Mouse (Mus musculus) cerebellum, adult 9-11 months (tissue): ENCODE results near the gene Prol1.
"Not testable (repeated sequence)": the region's sequence is repeated elsewhere in the genome, so short reads cannot be mapped to it uniquely, and the experiment has no call there.

ENCODE experiments used
- DNase-seq: peaks from one replicate; pipeline ENCODE4 v3.0.0; 2022

Prol1 gene

DNA sequence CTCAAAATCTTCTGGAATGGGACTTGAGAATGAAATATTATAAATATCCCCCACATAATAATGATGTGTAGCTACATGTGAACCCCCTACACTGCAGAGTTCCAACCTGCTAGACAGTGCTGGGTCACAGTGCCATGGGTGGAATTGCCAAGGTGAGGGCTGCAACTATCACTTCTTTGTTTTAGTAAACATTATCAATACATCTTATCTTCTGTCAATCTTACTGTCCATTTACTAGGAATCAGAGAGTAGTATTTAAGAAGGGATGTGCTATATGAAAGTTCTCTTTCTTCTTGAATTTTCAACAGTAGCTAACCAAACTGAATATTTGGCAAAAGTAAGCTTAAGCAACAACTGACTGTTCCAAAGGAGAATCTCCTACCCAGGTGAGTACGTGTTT lies at the start of gene Prol1:
Gene Prol1 (plus strand): TSS at position 301 of the 400 bp plus-strand sequence.
- DNase-seq: no peak

DNA sequence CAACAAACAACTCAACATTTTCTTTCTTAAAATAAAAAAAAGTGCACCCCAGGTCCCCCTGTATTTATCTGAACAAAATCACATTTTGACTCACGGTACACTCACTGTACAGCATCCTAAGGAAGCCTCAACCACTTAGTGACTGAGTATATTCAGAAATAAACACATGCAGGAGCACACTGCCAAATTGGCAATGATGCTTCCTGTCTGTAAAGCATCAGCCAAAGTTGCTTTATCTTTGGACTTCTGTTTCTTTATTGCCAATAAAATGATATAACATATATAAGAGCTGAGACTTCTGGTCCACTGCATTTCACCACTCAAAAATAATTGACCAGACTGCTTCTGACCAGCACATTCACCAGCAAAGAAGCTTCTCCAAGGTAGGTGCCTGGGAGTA lies 48.5 kb upstream of the Prol1 start, which contains the start of gene Gm7714:
Gene Gm7714 (plus strand): TSS at position 301 of the 400 bp plus-strand sequence.
- DNase-seq: no peak

DNA sequence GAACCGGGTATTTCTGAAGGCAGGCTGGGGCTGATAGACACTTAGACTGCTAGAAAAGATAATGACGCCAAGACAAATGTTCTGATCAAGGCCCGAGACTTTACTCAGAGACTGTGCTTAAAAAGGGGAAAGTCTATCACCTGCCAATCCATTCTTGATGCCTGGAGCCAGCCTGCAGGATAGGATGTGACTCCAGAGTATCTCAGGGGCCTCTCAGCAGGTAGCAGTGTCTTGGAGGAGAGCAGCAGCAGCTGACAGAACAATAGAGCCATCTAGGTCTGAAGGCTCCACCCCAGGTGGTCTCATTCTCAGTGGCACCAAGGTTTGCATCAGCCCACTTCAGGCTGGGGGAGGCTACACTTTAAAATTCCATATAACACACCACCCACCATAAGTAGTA lies 5.8 kb upstream of the Prol1 start:
- DNase-seq: not testable (repeated sequence)

DNA sequence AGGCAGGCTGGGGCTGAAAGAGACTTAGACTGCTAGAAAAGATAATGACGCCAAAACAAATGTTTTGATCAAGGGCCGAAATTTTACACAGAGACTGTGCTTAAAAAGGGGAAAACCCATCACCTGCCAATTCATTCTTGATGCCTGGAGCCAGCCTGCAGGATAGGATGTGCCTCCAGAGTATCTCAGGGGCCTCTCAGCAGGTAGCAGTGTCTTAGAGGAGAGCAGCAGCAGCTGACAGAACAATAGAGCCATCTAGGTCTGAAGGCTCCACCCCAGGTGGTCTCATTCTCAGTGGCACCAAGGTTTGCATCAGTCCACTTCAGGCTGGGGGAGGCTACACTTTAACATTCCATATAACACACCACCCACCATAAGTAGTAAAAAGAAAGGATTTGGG lies 31.4 kb downstream of the Prol1 start:
- DNase-seq: not testable (repeated sequence)

DNA sequence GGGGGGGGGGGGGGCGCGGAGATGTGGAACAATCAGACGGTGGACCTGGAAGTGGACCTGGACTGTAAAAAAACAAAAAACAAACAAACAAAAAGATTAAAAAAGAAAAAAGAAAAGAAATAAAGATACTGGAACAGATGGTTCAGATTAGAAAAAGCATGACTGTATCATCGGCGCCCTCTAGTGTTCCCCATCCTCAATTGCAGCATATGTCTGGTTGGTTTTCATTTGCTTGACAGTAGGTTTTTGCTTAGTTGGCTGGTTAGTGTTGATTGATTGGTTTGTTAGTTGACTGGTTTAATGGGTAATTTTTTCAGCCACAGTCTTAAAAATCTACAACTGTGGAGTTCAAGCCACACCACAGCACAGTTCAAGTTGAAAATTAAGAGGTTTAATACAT lies 47.7 kb downstream of the Prol1 start:
- DNase-seq: no peak

DNA sequence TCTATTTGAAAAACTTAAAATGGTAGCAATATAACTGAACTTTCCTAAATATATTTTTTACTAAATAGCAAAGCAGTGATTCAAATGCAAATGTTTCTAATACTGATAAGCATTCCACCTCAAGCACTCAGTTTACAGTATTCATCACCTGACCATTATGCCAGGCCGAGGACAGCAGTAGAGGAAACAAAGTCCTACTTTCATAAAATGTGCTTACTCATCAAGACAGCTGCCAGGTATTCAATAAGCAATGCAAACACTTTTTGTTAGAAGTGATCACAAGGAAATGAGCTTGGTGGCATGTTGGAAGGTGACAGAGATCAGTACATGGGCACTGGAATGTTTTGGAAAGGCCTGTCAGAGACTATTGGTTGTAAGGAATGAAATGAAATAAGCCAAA lies 49.8 kb downstream of the Prol1 start:
- DNase-seq: no peak

DNA sequence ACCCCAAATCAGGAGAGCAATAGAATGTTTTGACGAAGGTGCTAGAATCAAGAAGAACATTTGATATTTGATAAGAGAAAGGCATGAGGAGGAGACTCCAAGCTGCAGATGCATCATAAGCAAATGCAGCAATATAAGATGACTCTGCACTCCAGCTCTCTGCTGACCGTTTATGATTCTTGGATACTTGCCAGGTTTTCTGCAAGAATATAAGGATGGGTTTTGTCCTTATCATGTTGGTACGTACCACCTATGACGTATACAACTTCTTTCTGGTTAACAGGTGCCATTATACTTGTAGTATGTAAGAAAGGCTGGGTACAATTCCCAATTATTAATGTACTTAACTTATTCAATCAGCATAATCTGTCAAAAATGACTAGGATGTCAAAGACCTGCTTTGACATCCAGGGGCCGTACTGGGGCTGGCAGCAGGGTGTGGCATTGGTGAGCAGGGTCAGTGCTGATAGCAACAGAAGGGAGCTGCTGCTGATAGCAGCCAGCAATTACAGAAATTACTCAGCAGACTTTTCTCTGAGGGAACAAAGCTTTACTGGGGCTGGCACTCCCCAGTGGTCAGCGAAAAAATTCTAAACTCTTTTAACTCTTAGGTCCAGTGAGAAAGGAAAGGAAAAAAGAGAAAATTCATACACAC lies 53.6 kb downstream of the Prol1 start:
- DNase-seq: no peak

DNA sequence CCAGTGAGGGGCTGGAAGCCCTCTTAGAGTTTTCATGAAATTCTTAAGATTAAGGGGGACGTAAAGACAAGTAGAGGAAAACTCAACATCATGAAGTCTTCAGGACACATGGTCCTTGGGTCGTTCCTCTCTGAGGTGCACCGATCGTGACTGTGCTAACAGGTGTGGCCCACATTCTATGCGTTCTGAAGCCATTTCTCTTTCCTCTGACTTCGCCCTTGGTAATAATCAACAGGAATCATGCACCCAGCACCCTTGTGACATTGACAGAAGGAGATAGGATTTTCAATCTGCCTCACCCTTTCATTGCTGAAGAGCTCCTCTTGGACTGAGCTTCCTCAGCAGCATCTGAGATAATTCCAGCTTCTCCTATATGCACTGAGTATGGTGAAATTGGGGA lies 55.5 kb downstream of the Prol1 start:
- no peak for DNase-seq

DNA sequence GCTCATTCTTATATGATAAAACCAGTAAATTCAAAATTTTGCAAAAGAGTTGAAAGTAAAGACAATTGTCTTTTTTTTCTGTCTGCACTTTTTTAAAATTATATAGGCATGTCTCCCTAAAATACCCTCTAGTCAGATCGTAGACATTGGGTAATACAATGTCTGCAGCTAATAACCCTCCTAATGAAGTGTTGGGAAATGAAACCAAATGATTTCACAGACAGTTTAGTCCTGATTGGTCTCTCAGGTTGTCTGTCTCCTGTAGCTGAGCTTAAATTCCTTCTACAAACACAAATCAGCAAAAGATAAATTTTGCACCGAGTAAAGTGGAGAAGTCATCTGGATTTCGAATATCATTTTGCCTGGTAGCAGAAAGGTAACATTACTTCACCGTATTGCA lies 58.7 kb downstream of the Prol1 start, which contains the start of gene Amtn:
Gene Amtn (plus strand): TSS at position 301 of the 400 bp plus-strand sequence.
- DNase-seq: no peak
